8 mouse cellular contexts compared by ENCODE assay signal in genomic region chr3:52954656-52955055, GRCm38 (mm10).
DNase-seq lines count a peak whose midpoint lies in the region; ATAC-seq and TF ChIP-seq lines count a peak whose summit lies in the region.

No protein-coding gene starts in this region.

- no peak for DNase-seq in liver, embryonic 11.5 days (ENCODE audit: low spot score)
- DNase-seq in liver = no peak
- DNase-seq in kidney, postnatal 0 days (ENCODE audit: low spot score) = peak; percentile 70
- no peak for DNase-seq in urinary bladder, postnatal 25 days (ENCODE audit: low spot score)
- no peak for DNase-seq in hindbrain, postnatal 0 days (ENCODE audit: low spot score)
- no peak for DNase-seq in neural tube, embryonic 10.5 days (ENCODE audit: extremely low spot score, low spot score)

- H3K27ac ChIP-seq in liver, embryonic 11.5 days (ENCODE audit: low read depth, low read length) = 0 out of 2 replicates have a peak overlapping the region, but pooled peaks have one; percentile 2
- H3K27ac ChIP-seq in heart, embryonic 13.5 days (replicated peaks) = peak overlapping the region; percentile 88
- H3K27ac ChIP-seq in kidney, postnatal 0 days = peak overlapping the region; percentile 74
- no peak overlapping the region for H3K27ac ChIP-seq in hindbrain, postnatal 0 days

- H3K9ac ChIP-seq in liver, embryonic 11.5 days (ENCODE audit: low read depth, low read length) = no peak overlapping the region
- no peak overlapping the region for H3K9ac ChIP-seq in heart, embryonic 13.5 days
- H3K9ac ChIP-seq in kidney, postnatal 0 days (ENCODE audit: low read depth, low read length) = no peak overlapping the region
- H3K9ac ChIP-seq in hindbrain, postnatal 0 days (replicated peaks; ENCODE audit: low read length) = no peak overlapping the region

- no peak overlapping the region for H3K4me2 ChIP-seq in liver, embryonic 11.5 days
- H3K4me2 ChIP-seq in heart, embryonic 13.5 days = no peak overlapping the region
- no peak overlapping the region for H3K4me2 ChIP-seq in kidney, postnatal 0 days (ENCODE audit: low read length)
- H3K4me2 ChIP-seq in hindbrain, postnatal 0 days (ENCODE audit: low read depth, low read length) = no peak overlapping the region

- 49% methylated on average over 9 of the region's 9 CpGs for WGBS in liver, embryonic 11.5 days
- WGBS in heart, embryonic 13.5 days = 70% methylated on average over 9 of the region's 9 CpGs
- WGBS in kidney, postnatal 0 days = 24% methylated on average over 9 of the region's 9 CpGs
- 56% methylated on average over 9 of the region's 9 CpGs for WGBS in hindbrain, postnatal 0 days

- TF ChIP-seq CTCF in kidney, postnatal 0 days (IDR thresholded peaks at IDR 0.05; ENCODE audit: low read depth) = no peak
- no peak for TF ChIP-seq CTCF in hindbrain, postnatal 0 days (IDR thresholded peaks at IDR 0.05; ENCODE audit: low read depth)

- no peak overlapping the region for H3K4me3 ChIP-seq in liver, embryonic 11.5 days (ENCODE audit: low read depth, low read length)
- no peak overlapping the region for H3K4me3 ChIP-seq in heart, embryonic 13.5 days
- no peak overlapping the region for H3K4me3 ChIP-seq in kidney, postnatal 0 days (replicated peaks; ENCODE audit: low read depth, low read length)
- no peak overlapping the region for H3K4me3 ChIP-seq in hindbrain, postnatal 0 days (ENCODE audit: low read length)

- no peaks in the 10 kb centered on the region for H3K9me3 ChIP-seq in liver, embryonic 11.5 days (ENCODE audit: control insufficient read depth, low read length)
- H3K9me3 ChIP-seq in heart, embryonic 13.5 days = no peaks in the 10 kb centered on the region
- no peaks in the 10 kb centered on the region for H3K9me3 ChIP-seq in kidney, postnatal 0 days (replicated peaks; ENCODE audit: low read length)
- no peaks in the 10 kb centered on the region for H3K9me3 ChIP-seq in hindbrain, postnatal 0 days (ENCODE audit: low read length)

- ATAC-seq in liver, embryonic 11.5 days (replicated peaks; ENCODE audit: low FRiP score) = no peak
- no peak for ATAC-seq in heart, embryonic 13.5 days (ENCODE audit: extremely low read depth, insufficient number of reproducible peaks, low FRiP score, low TSS enrichment)
- peak; percentile 61; the same call in 1 of the 2 replicates for ATAC-seq in kidney, postnatal 0 days (replicated peaks; ENCODE audit: low FRiP score, low read depth)
- peak; percentile 47; the same call in 1 of the 2 replicates for ATAC-seq in neutrophil, adult 5-6 weeks (ENCODE audit: extremely low read depth, insufficient number of reproducible peaks, low FRiP score, poor library complexity, severe bottlenecking)
- no peak for ATAC-seq in hindbrain, postnatal 0 days

- no peaks in the 10 kb centered on the region for H3K4me1 ChIP-seq in liver, embryonic 11.5 days (replicated peaks; ENCODE audit: control insufficient read depth, insufficient read depth, low read length)
- peaks cover 54% of the 10 kb centered on the region for H3K4me1 ChIP-seq in heart, embryonic 13.5 days
- H3K4me1 ChIP-seq in kidney, postnatal 0 days (replicated peaks; ENCODE audit: insufficient read depth, low read length) = peaks cover 4% of the 10 kb centered on the region; the same call in 1 of the 2 replicates
- no peaks in the 10 kb centered on the region for H3K4me1 ChIP-seq in hindbrain, postnatal 0 days (ENCODE audit: insufficient read depth, low read length)

- no peaks in the 10 kb centered on the region for H3K36me3 ChIP-seq in liver, embryonic 11.5 days (ENCODE audit: control insufficient read depth, insufficient read depth, low read length)
- H3K36me3 ChIP-seq in heart, embryonic 13.5 days = no peaks in the 10 kb centered on the region
- H3K36me3 ChIP-seq in kidney, postnatal 0 days (ENCODE audit: insufficient read depth, low read length) = no peaks in the 10 kb centered on the region
- no peaks in the 10 kb centered on the region for H3K36me3 ChIP-seq in hindbrain, postnatal 0 days (ENCODE audit: insufficient read depth, low read length)

- H3K27me3 ChIP-seq in liver, embryonic 11.5 days (replicated peaks; ENCODE audit: control insufficient read depth, insufficient read depth, low read length) = no peaks in the 10 kb centered on the region
- no peaks in the 10 kb centered on the region for H3K27me3 ChIP-seq in heart, embryonic 13.5 days (replicated peaks)
- H3K27me3 ChIP-seq in kidney, postnatal 0 days (ENCODE audit: insufficient read depth, low read length) = no peaks in the 10 kb centered on the region
- no peaks in the 10 kb centered on the region for H3K27me3 ChIP-seq in hindbrain, postnatal 0 days (ENCODE audit: insufficient read depth, low read length)

Comparison
In these comparisons a context has a peak if more than half of its experiments do, and no peak if none do; other contexts are left out.
1. ATAC-seq: peak in kidney, postnatal 0 days (single experiment) and neutrophil, adult 5-6 weeks (single experiment); none in liver, embryonic 11.5 days (single experiment), heart, embryonic 13.5 days (single experiment) and hindbrain, postnatal 0 days (single experiment).